Mouse (Mus musculus) brain, embryonic 14.5 days (tissue): Measurements from ENCODE around the gene Cfap43.
A peak's percentile ranks its signal among the peaks of the same experiment; 100 is the strongest.

Experiments used
- CTCF ChIP-seq: fragments of 200-500 bp; IDR thresholded peaks from 2 replicates; pipeline ENCODE4 v1.5.1; 2012; ENCODE audit warnings: inconsistent platforms, mild to moderate bottlenecking, moderate library complexity, borderline replicate concordance; ENCODE audit not compliant: insufficient read depth, insufficient read length; ENCODE audit errors: extremely low read depth
- POLR2A ChIP-seq: fragments of 200-500 bp; IDR thresholded peaks from 2 replicates; pipeline ENCODE4 v1.6.1; 2012; ENCODE audit warnings: mild to moderate bottlenecking, inconsistent platforms, borderline replicate concordance; ENCODE audit not compliant: poor library complexity, insufficient read depth, insufficient read length, severe bottlenecking; ENCODE audit errors: extremely low read depth

- TF ChIP-seq CTCF (peak; percentile 14; the same call in 1 of the 2 replicates), POLR2A (no peak)
These were observed 64.9 kb downstream of the Cfap43 start for GRCm38 (mm10) chr19:47853951-47854795.
